ENCODE assay signal across 19 mouse cellular contexts in the genomic region with DNA sequence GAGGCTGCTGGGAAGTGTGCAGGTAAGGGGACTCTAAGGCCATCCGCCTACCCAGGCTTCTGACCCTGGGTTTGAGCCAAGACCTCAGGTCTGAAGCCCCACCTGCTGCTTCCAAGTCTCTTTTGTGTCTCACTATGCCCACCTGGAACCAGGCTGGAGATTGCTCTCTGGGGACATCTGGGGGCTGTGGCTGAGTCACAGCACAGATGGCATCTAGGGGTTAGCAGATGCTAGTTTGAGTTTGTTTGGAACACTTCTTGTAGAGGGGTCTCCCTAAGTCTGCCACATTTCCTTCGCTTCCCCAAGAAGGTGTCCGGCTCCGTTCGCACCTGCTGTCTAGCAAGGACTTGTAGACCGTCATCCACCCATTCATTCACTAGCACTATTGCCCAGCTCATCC. TPM values are rescaled to one million over a fixed set of nuclear protein-coding genes. Genes with fewer than 3 reads are reported as not detected.
DNase-seq lines count a peak whose midpoint lies in the region; ATAC-seq lines count a peak whose summit lies in the region.
"Had no signal": no experiment of that assay in that cellular context is flagged by ENCODE, and none has a peak within 500 bp of the region (broad histone marks: within the 10 kb centered on the region; RNA-seq: fewer than 3 reads in every experiment).

No protein-coding gene starts in this region.

- 0 out of 2 replicates have a peak overlapping the region, but pooled peaks have one; percentile 80 for H3K27ac ChIP-seq in forebrain, embryonic 10.5 days
- no peak overlapping the region for H3K27ac ChIP-seq in forebrain, embryonic 11.5 days (ENCODE audit: low read depth, low read length)
- H3K27ac ChIP-seq in kidney, embryonic 15.5 days = peak overlapping the region; percentile 91
- no peak overlapping the region for H3K27ac ChIP-seq in embryonic facial prominence, embryonic 14.5 days (replicated peaks; ENCODE audit: low read depth, low read length)
- H3K27ac ChIP-seq in forebrain, embryonic 16.5 days (ENCODE audit: low read length) = no peak overlapping the region
- no peak overlapping the region for H3K27ac ChIP-seq in heart, embryonic 10.5 days
- H3K27ac ChIP-seq: embryonic facial prominence, embryonic 13.5 days; gastrocnemius, adult 2 months; heart, embryonic 15.5 days; liver, embryonic 13.5 days; lung, embryonic 15.5 days had no signal

- H3K27me3 ChIP-seq in forebrain, embryonic 10.5 days (ENCODE audit: poor library complexity, severe bottlenecking) = no peaks in the 10 kb centered on the region
- H3K27me3 ChIP-seq in forebrain, embryonic 11.5 days (ENCODE audit: control insufficient read depth, insufficient read depth, low read length) = no peaks in the 10 kb centered on the region
- no peaks in the 10 kb centered on the region for H3K27me3 ChIP-seq in kidney, embryonic 15.5 days
- no peaks in the 10 kb centered on the region for H3K27me3 ChIP-seq in embryonic facial prominence, embryonic 14.5 days (replicated peaks; ENCODE audit: control insufficient read depth, insufficient read depth, low read length)
- no peaks in the 10 kb centered on the region for H3K27me3 ChIP-seq in forebrain, embryonic 16.5 days (replicated peaks; ENCODE audit: control insufficient read depth, insufficient read depth, low read length)
- no peaks in the 10 kb centered on the region for H3K27me3 ChIP-seq in heart, embryonic 10.5 days (ENCODE audit: insufficient read depth, poor library complexity, severe bottlenecking)
- H3K27me3 ChIP-seq: embryonic facial prominence, embryonic 13.5 days; heart, embryonic 15.5 days; liver, embryonic 13.5 days; lung, embryonic 15.5 days had no signal

- peaks cover 31% of the 10 kb centered on the region for H3K36me3 ChIP-seq in forebrain, embryonic 10.5 days (replicated peaks)
- H3K36me3 ChIP-seq in forebrain, embryonic 11.5 days (ENCODE audit: control insufficient read depth, insufficient read depth, low read length) = no peaks in the 10 kb centered on the region
- peaks cover 16% of the 10 kb centered on the region; the same call in 1 of the 2 replicates for H3K36me3 ChIP-seq in kidney, embryonic 15.5 days
- H3K36me3 ChIP-seq in embryonic facial prominence, embryonic 14.5 days (ENCODE audit: control insufficient read depth, insufficient read depth, low read length) = no peaks in the 10 kb centered on the region
- H3K36me3 ChIP-seq in forebrain, embryonic 16.5 days (ENCODE audit: control insufficient read depth, insufficient read depth) = no peaks in the 10 kb centered on the region
- H3K36me3 ChIP-seq in heart, embryonic 10.5 days = peaks cover 24% of the 10 kb centered on the region
- H3K36me3 ChIP-seq: liver, embryonic 13.5 days; lung, embryonic 15.5 days had no signal

- no peak for DNase-seq in forebrain, embryonic 10.5 days (ENCODE audit: extremely low spot score, low spot score)
- no peak for DNase-seq in forebrain, embryonic 11.5 days (ENCODE audit: low spot score)
- no peak for DNase-seq in kidney, adult 8-10 months
- DNase-seq in embryonic facial prominence, embryonic 14.5 days (ENCODE audit: low spot score) = peak; percentile 8
- no peak for DNase-seq in lung, postnatal 25 days (ENCODE audit: low spot score)
- no peak for DNase-seq in heart, embryonic 10.5 days (ENCODE audit: low spot score)
- DNase-seq: adrenal gland, postnatal 10 days; gastrocnemius, adult 2 months; kidney, postnatal 14 days; liver, embryonic 13.5 days; midbrain, embryonic 14.5 days; retina, postnatal 1 day; thymus, postnatal 36 days had no signal

- H3K9me3 ChIP-seq in forebrain, embryonic 10.5 days = no peaks in the 10 kb centered on the region
- H3K9me3 ChIP-seq in forebrain, embryonic 11.5 days (ENCODE audit: control insufficient read depth, low read length) = no peaks in the 10 kb centered on the region
- no peaks in the 10 kb centered on the region for H3K9me3 ChIP-seq in kidney, embryonic 15.5 days (replicated peaks)
- H3K9me3 ChIP-seq in embryonic facial prominence, embryonic 14.5 days (ENCODE audit: control insufficient read depth, low read length) = no peaks in the 10 kb centered on the region
- H3K9me3 ChIP-seq in forebrain, embryonic 16.5 days (ENCODE audit: control insufficient read depth, low read length) = no peaks in the 10 kb centered on the region
- H3K9me3 ChIP-seq in heart, embryonic 10.5 days = no peaks in the 10 kb centered on the region
- H3K9me3 ChIP-seq: embryonic facial prominence, embryonic 13.5 days; heart, embryonic 15.5 days; liver, embryonic 13.5 days; lung, embryonic 15.5 days had no signal

- WGBS in forebrain, embryonic 10.5 days = 92% methylated on average over 6 of the region's 6 CpGs
- WGBS in forebrain, embryonic 11.5 days = 91% methylated on average over 6 of the region's 6 CpGs
- 86% methylated on average over 6 of the region's 6 CpGs for WGBS in kidney, embryonic 15.5 days
- 89% methylated on average over 6 of the region's 6 CpGs for WGBS in embryonic facial prominence, embryonic 14.5 days
- WGBS in forebrain, embryonic 16.5 days = 63% methylated on average over 6 of the region's 6 CpGs
- 95% methylated on average over 6 of the region's 6 CpGs for WGBS in heart, embryonic 10.5 days

- H3K4me2 ChIP-seq in forebrain, embryonic 11.5 days (ENCODE audit: low read depth, low read length, severe bottlenecking) = no peak overlapping the region
- H3K4me2 ChIP-seq in kidney, embryonic 15.5 days = peak overlapping the region; percentile 29; the same call in 1 of the 2 replicates
- H3K4me2 ChIP-seq in embryonic facial prominence, embryonic 14.5 days (ENCODE audit: low read depth, low read length) = no peak overlapping the region
- no peak overlapping the region for H3K4me2 ChIP-seq in forebrain, embryonic 16.5 days (ENCODE audit: low read length)
- H3K4me2 ChIP-seq: embryonic facial prominence, embryonic 13.5 days; heart, embryonic 15.5 days; liver, embryonic 13.5 days; lung, embryonic 15.5 days had no signal

- H3K4me1 ChIP-seq in forebrain, embryonic 10.5 days = peaks cover 58% of the 10 kb centered on the region
- peaks cover 16% of the 10 kb centered on the region for H3K4me1 ChIP-seq in forebrain, embryonic 11.5 days (replicated peaks; ENCODE audit: control insufficient read depth, insufficient read depth, low read length)
- peaks cover 56% of the 10 kb centered on the region for H3K4me1 ChIP-seq in kidney, embryonic 15.5 days
- peaks cover 32% of the 10 kb centered on the region for H3K4me1 ChIP-seq in embryonic facial prominence, embryonic 14.5 days (ENCODE audit: control insufficient read depth, insufficient read depth, low read length)
- peaks cover 43% of the 10 kb centered on the region for H3K4me1 ChIP-seq in forebrain, embryonic 16.5 days (replicated peaks; ENCODE audit: control insufficient read depth, insufficient read depth, low read length)
- H3K4me1 ChIP-seq in heart, embryonic 10.5 days = peaks cover 50% of the 10 kb centered on the region
- H3K4me1 ChIP-seq: liver, embryonic 13.5 days had no signal

- ATAC-seq in forebrain, embryonic 11.5 days (replicated peaks; ENCODE audit: low FRiP score) = no peak
- ATAC-seq in kidney, embryonic 15.5 days (replicated peaks; ENCODE audit: low FRiP score) = no peak
- peak; percentile 24; the same call in 1 of the 2 replicates for ATAC-seq in embryonic facial prominence, embryonic 14.5 days (ENCODE audit: low read depth)
- peak; percentile 52; the same call in 1 of the 2 replicates for ATAC-seq in forebrain, embryonic 16.5 days
- ATAC-seq: inflammation-experienced regulatory T-cells, adult 6 months had no signal

- no peak overlapping the region for H3K4me3 ChIP-seq in forebrain, embryonic 10.5 days
- H3K4me3 ChIP-seq in forebrain, embryonic 11.5 days (ENCODE audit: low read depth, low read length) = no peak overlapping the region
- no peak overlapping the region for H3K4me3 ChIP-seq in kidney, embryonic 15.5 days (replicated peaks)
- no peak overlapping the region for H3K4me3 ChIP-seq in embryonic facial prominence, embryonic 14.5 days (ENCODE audit: low read depth, low read length)
- no peak overlapping the region for H3K4me3 ChIP-seq in forebrain, embryonic 16.5 days (replicated peaks; ENCODE audit: low read length)
- no peak overlapping the region for H3K4me3 ChIP-seq in heart, embryonic 10.5 days
- H3K4me3 ChIP-seq: embryonic facial prominence, embryonic 13.5 days; gastrocnemius, adult 2 months; heart, embryonic 15.5 days; liver, embryonic 13.5 days; lung, embryonic 15.5 days had no signal

- no peak overlapping the region for H3K9ac ChIP-seq in forebrain, embryonic 11.5 days (ENCODE audit: low read length)
- no peak overlapping the region for H3K9ac ChIP-seq in kidney, embryonic 15.5 days
- no peak overlapping the region for H3K9ac ChIP-seq in embryonic facial prominence, embryonic 14.5 days (ENCODE audit: low read depth, low read length)
- H3K9ac ChIP-seq in forebrain, embryonic 16.5 days (replicated peaks; ENCODE audit: low read depth, low read length) = no peak overlapping the region
- H3K9ac ChIP-seq: embryonic facial prominence, embryonic 13.5 days; heart, embryonic 15.5 days; liver, embryonic 13.5 days; lung, embryonic 15.5 days had no signal

RNA-seq across cellular contexts. Expression of gene Ncs1, which starts 23.6 kb away (rescaled TPM):
- polyA plus RNA-seq in forebrain, embryonic 10.5 days (2016; fragmentation: Nextera tagmentation; extraction: Ambion mirVana) = 43.3 and 47.8 TPM in 2 replicates
- polyA plus RNA-seq in forebrain, embryonic 11.5 days (2014; fragmentation: Nextera tagmentation; extraction: Ambion mirVana) = 65.6 and 69.2 TPM in 2 replicates
- polyA plus RNA-seq in kidney, embryonic 15.5 days (2015; fragmentation: Nextera tagmentation; extraction: Ambion mirVana) = 42.0 and 43.2 TPM in 2 replicates
- polyA plus RNA-seq in embryonic facial prominence, embryonic 14.5 days (2014; fragmentation: Nextera tagmentation; extraction: Ambion mirVana) = 45.6 and 49.2 TPM in 2 replicates
- 112 and 119 TPM in 2 replicates for polyA plus RNA-seq in forebrain, embryonic 16.5 days (2015; fragmentation: Nextera tagmentation; extraction: Ambion mirVana)
- polyA plus RNA-seq in heart, embryonic 10.5 days (2016; fragmentation: Nextera tagmentation; extraction: Ambion mirVana) = 44.7 and 51.8 TPM in 2 replicates

RNA-seq across cellular contexts. Expression of gene Hmcn2, which starts 45.0 kb away (rescaled TPM):
- 0.22 TPM in 1 of 2 replicates, not detected in the other for polyA plus RNA-seq in forebrain, embryonic 10.5 days (2016; fragmentation: Nextera tagmentation; extraction: Ambion mirVana)
- polyA plus RNA-seq in forebrain, embryonic 11.5 days (2014; fragmentation: Nextera tagmentation; extraction: Ambion mirVana) = 0.09 TPM in 1 of 2 replicates, not detected in the other
- 0.22 and 0.33 TPM in 2 replicates for polyA plus RNA-seq in kidney, embryonic 15.5 days (2015; fragmentation: Nextera tagmentation; extraction: Ambion mirVana)
- polyA plus RNA-seq in embryonic facial prominence, embryonic 14.5 days (2014; fragmentation: Nextera tagmentation; extraction: Ambion mirVana) = 1.0 TPM in 2 replicates
- polyA plus RNA-seq in forebrain, embryonic 16.5 days (2015; fragmentation: Nextera tagmentation; extraction: Ambion mirVana) = 0.11 and 0.22 TPM in 2 replicates
- 0.33 and 0.52 TPM in 2 replicates for polyA plus RNA-seq in heart, embryonic 10.5 days (2016; fragmentation: Nextera tagmentation; extraction: Ambion mirVana)
- polyA plus RNA-seq: embryonic facial prominence, embryonic 13.5 days had no signal

Comparison
In these comparisons a context has a peak if more than half of its experiments do, and no peak if none do; other contexts are left out.
1. H3K27ac ChIP-seq: peak in forebrain, embryonic 10.5 days (single experiment) and kidney, embryonic 15.5 days (single experiment); none in forebrain, embryonic 11.5 days (single experiment), embryonic facial prominence, embryonic 14.5 days (single experiment), forebrain, embryonic 16.5 days (single experiment) and heart, embryonic 10.5 days (single experiment).
2. ATAC-seq: peak in embryonic facial prominence, embryonic 14.5 days (single experiment) and forebrain, embryonic 16.5 days (single experiment); none in forebrain, embryonic 11.5 days (single experiment) and kidney, embryonic 15.5 days (single experiment).